Mouse (Mus musculus) heart, embryonic 11.5 days (tissue): ENCODE data around the gene Cers5. TPM values are rescaled to one million over a fixed set of nuclear protein-coding genes. Genes with fewer than 3 reads are reported as not detected.

ENCODE experiments used
- ATAC-seq: fragments of 200-750 bp; cut with Nextera tagmentation; replicated peaks from 2 replicates; pipeline ENCODE4 v1.8.0; 2017; ENCODE audit warnings: moderate library complexity; ENCODE audit not compliant: insufficient number of reproducible peaks, low FRiP score, low TSS enrichment
- H3K27ac ChIP-seq: fragments of 300-500 bp; sonication (generic); 2 replicates; pipeline ENCODE4 v1.5.1; 2014; ENCODE audit warnings: mild to moderate bottlenecking, low read depth, low read length
- H3K27me3 ChIP-seq: fragments of 300-500 bp; sonication (generic); 2 replicates; pipeline ENCODE4 v1.6.1; 2014; ENCODE audit warnings: mild to moderate bottlenecking, low read length, mixed read lengths; ENCODE audit not compliant: control insufficient read depth, insufficient read depth
- H3K36me3 ChIP-seq: fragments of 300-500 bp; sonication (generic); 2 replicates; pipeline ENCODE4 v1.6.1; 2014; ENCODE audit warnings: mild to moderate bottlenecking, low read length, moderate library complexity, mixed read lengths; ENCODE audit not compliant: control insufficient read depth, insufficient read depth
- H3K4me1 ChIP-seq: fragments of 300-500 bp; sonication (generic); 2 replicates; pipeline ENCODE4 v1.6.1; 2014; ENCODE audit warnings: low read length; ENCODE audit not compliant: control insufficient read depth, insufficient read depth
- H3K4me2 ChIP-seq: fragments of 300-500 bp; sonication (generic); 2 replicates; pipeline ENCODE4 v1.6.1; 2014; ENCODE audit warnings: mild to moderate bottlenecking, moderate library complexity
- H3K4me3 ChIP-seq: fragments of 300-500 bp; sonication (generic); 2 replicates; pipeline ENCODE4 v1.5.1; 2014; ENCODE audit warnings: low read depth, low read length
- H3K9ac ChIP-seq: fragments of 300-500 bp; sonication (generic); 2 replicates; pipeline ENCODE4 v1.6.1; 2014; ENCODE audit warnings: mild to moderate bottlenecking, low read depth, low read length, moderate library complexity
- H3K9me3 ChIP-seq: fragments of 300-500 bp; sonication (generic); replicated peaks from 2 replicates; pipeline ENCODE4 v1.6.1; 2016; ENCODE audit warnings: low read length; ENCODE audit not compliant: control insufficient read depth
- WGBS: fragments of 180-500 bp; shearing (Covaris S2); extraction: QIAGEN DNeasy Blood & Tissue Kit; methylation state at CpG from one replicate; pipeline ENCODE4 v1.1.7; 2014; ENCODE audit not compliant: insufficient replicate concordance; 5-methylcytosine and 5-hydroxymethylcytosine counted together
- polyA plus RNA-seq: library from polyadenylated mRNA; unstranded; fragments of >200 nt; fragmentation: Nextera tagmentation; extraction: Ambion mirVana; gene quantifications from 2 replicates; pipeline ENCODE4 v1.2.1, GENCODE M21; 2014

The Cers5 gene
- polyA plus RNA-seq, 1 experiment from 2014 or later, result 56.1 TPM

DNA sequence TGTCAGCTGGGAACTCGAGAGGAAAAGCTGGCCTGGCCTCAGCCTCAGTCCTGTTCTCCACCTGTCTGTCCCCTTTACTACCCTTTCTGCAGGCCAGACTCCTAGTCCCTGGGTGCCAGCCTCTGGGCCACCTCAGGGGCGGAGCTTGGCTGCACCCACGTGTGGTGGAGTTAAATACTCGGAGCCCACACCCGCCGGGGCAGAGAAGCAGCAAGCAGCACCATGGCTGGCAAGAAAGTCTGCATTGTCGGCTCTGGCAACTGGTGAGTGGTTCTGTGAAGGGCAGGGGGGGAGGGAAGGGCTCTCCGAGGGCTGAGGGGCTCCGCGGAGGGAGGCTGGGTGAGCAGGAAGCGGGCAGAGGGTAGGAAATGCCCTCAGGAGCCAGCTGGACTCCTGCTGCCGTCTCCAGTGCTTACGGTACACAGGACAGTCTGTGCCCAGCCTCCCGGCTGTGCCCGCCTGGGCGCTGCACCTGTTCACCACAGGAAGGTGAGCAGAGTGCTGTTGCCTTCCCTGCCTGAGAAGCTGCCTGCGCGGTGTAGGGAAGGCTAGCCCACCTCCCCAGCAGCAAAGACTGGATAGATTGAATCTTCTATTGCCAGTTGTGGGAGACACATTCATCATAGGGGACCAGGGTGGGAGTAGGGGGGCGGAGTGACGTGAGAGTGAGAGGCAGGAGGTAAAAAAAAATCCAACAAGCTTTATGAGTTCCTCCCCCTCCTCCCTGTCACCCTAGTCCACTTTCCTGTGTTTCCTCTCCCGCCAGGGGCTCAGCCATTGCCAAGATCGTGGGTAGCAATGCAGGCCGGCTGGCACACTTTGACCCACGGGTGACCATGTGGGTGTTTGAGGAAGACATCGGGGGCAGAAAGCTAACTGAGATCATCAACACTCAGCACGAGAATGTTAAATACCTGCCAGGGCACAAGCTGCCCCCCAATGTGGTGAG lies 55.0 kb downstream of the Cers5 start, which contains the start of gene Gpd1:
TSS of gene Gpd1 (plus strand) at position 130 of the 949 bp plus-strand sequence.
- H3K4me2 ChIP-seq, result no peak within 1 kb of the TSS
- H3K36me3 ChIP-seq, result peaks cover 5% of the 10 kb centered on the region
- H3K27me3 ChIP-seq, result no peaks in the 10 kb centered on the region
- 67% methylated on average over 26 of the region's 26 CpGs for WGBS
- no peak within 1 kb of the TSS for H3K27ac ChIP-seq
- H3K4me1 ChIP-seq, result peaks cover 15% of the 10 kb centered on the region
- no peak for ATAC-seq
- H3K4me3 ChIP-seq, result no peak within 1 kb of the TSS
- no peaks in the 10 kb centered on the region for H3K9me3 ChIP-seq
- H3K9ac ChIP-seq, result no peak within 1 kb of the TSS

DNA sequence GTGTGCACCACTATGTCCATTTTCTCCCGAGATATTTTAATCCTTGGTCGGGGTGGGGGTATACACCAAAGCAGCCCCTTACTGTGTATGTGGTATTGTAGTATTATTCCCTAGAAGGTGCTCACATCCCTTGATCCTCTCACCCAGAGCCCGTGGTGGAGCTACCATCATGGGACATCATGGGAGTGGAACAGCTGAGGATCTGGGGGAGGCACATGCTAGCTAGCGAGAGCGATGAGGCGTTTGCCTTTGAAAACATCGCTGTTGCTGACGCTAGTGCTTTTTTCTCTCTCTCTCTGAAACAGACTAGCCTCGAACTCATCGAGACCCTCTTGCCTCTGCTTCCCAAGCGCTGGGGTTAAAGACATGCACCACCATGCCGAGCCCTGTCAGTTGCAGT lies 55.9 kb downstream of the Cers5 start:
- H3K27ac ChIP-seq, result no peak overlapping the region
- H3K4me3 ChIP-seq, result no peak overlapping the region
- H3K27me3 ChIP-seq, result no peaks in the 10 kb centered on the region
- H3K9ac ChIP-seq, result no peak overlapping the region
- H3K36me3 ChIP-seq, result peaks cover 9% of the 10 kb centered on the region
- peaks cover 11% of the 10 kb centered on the region; the same call in 1 of the 2 replicates for H3K4me1 ChIP-seq
- no peak overlapping the region for H3K4me2 ChIP-seq
- 84% methylated on average over 12 of the region's 12 CpGs for WGBS
- no peak for ATAC-seq
- no peaks in the 10 kb centered on the region for H3K9me3 ChIP-seq

DNA sequence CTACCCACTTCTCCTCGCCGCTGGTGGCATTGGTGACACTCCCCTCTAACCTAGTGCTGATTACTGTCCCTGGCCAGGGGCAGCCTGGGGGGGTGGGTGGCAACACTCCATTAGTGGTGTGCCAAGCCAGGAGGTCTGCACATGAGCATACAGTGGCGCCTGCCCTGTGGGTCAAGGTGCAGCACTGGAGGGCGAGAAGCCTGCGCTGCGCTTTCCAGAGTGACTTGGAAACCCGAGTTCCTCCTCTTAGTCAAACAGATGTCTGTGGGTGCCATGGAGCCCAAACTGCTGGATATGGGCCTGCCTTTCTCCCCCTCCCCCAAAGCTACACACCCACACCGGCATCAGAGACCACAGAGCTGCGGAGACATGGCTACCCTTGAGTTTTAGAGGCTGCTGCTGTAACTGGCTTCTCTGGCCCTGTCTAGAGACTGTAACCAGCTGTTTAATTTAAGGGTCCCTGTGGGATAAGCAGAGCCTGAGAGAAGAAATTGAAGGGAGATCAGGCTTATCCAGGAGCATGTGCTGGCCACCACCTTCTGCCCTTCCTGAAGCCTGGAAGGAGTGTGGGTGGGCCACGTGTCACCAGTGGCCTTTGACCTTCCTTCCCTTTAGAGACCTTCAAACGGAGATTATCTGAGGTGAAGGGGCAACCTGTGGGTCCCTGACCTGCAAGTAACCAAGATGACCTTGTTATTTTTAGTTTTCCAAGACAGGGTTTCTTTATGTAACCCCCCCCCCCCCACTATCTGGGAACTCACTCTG lies 56.5 kb downstream of the Cers5 start:
- no peaks in the 10 kb centered on the region for H3K27me3 ChIP-seq
- no peak overlapping the region for H3K4me3 ChIP-seq
- H3K9me3 ChIP-seq, result no peaks in the 10 kb centered on the region
- peaks cover 11% of the 10 kb centered on the region; the same call in 1 of the 2 replicates for H3K4me1 ChIP-seq
- H3K4me2 ChIP-seq, result no peak overlapping the region
- peaks cover 15% of the 10 kb centered on the region for H3K36me3 ChIP-seq
- WGBS, result 67% methylated on average over 11 of the region's 11 CpGs
- no peak overlapping the region for H3K27ac ChIP-seq
- no peak overlapping the region for H3K9ac ChIP-seq
- no peak for ATAC-seq

DNA sequence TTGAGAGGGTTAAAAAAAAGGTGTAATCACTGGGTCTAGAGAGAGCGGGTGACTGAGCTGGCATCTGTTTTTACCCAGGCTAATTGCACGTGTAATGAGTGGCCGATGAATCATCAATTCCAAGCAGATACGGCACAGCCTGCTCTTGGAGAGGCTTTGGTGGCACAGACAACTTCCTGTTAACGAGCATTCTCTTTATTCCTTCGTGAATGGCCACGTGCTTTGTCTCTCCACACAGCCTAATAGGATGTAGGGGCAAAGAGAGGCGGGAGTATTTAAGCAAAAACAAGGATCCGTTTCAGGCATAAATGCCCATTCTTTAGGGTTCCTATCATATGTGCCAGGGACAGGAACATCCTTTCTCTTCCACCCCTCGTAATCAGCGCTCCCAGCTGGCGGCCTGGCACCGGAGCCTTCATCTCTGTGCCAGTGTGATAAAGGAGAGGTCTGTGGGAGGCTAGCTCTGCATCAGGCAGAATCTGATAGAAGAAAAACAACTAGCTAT lies 57.3 kb downstream of the Cers5 start:
- H3K9me3 ChIP-seq, result no peaks in the 10 kb centered on the region
- peaks cover 21% of the 10 kb centered on the region for H3K36me3 ChIP-seq
- peaks cover 11% of the 10 kb centered on the region; the same call in 1 of the 2 replicates for H3K4me1 ChIP-seq
- H3K27me3 ChIP-seq, result no peaks in the 10 kb centered on the region
- 74% methylated on average over 13 of the region's 13 CpGs for WGBS
- no peak for ATAC-seq
- H3K27ac ChIP-seq, result no peak overlapping the region
- H3K9ac ChIP-seq, result no peak overlapping the region
- H3K4me3 ChIP-seq, result no peak overlapping the region
- no peak overlapping the region for H3K4me2 ChIP-seq

DNA sequence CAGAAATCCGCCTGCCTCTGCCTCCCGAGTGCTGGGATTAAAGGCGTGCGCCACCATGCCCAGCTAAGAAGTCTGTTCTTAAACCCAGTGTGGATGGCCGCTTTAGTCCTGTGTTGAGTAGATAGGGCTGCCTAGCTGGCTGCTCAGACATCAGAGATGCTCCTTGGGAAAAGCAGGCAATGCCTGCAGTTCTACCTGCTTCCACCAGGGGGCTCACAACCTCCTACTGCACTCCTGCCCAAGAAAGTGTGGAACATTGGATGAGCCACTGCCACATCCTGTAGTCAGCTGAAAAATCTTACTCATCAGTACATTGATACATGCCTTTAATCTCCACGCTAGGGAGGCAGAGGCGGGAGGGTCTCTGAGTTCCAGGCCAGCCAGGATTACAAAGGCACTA lies 57.8 kb downstream of the Cers5 start:
- Histone ChIP-seq H3K27me3 (no peaks in the 10 kb centered on the region), H3K9me3 (no peaks in the 10 kb centered on the region), H3K4me3 (no peak overlapping the region), H3K4me2 (no peak overlapping the region), H3K27ac (peak overlapping the region; percentile 76), H3K4me1 (peaks cover 11% of the 10 kb centered on the region; the same call in 1 of the 2 replicates), H3K9ac (no peak overlapping the region), H3K36me3 (peaks cover 25% of the 10 kb centered on the region)
- WGBS, result 43% methylated on average over 7 of the region's 7 CpGs
- no peak for ATAC-seq

DNA sequence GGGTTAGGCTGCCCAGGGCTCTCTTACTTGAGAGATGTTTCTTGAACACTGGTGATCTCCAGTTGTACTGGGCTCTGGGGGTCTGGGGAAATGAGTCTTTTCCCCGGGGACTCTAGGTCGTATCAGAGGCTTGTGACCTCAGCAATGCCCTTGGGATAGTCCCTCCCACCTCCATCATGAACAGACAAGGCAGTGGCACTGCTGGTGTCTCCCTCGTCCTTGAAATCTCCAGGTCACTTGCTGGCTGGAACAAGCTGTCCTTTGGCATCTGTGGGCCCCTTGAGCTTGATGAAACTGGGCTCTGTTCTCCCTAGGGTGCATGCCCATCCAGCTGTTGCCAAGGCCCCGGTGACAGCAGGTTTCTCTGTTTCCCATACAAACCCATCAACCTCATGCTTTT lies 58.5 kb downstream of the Cers5 start:
- WGBS, result 50% methylated on average over 4 of the region's 4 CpGs
- H3K4me3 ChIP-seq, result no peak overlapping the region
- peak overlapping the region; percentile 76 for H3K27ac ChIP-seq
- H3K4me2 ChIP-seq, result no peak overlapping the region
- peaks cover 29% of the 10 kb centered on the region for H3K36me3 ChIP-seq
- ATAC-seq, result 0 out of 2 replicates have a peak, but pooled peaks have one; percentile 15
- no peaks in the 10 kb centered on the region for H3K9me3 ChIP-seq
- H3K27me3 ChIP-seq, result no peaks in the 10 kb centered on the region
- H3K9ac ChIP-seq, result peak overlapping the region; percentile 23
- peaks cover 11% of the 10 kb centered on the region; the same call in 1 of the 2 replicates for H3K4me1 ChIP-seq

DNA sequence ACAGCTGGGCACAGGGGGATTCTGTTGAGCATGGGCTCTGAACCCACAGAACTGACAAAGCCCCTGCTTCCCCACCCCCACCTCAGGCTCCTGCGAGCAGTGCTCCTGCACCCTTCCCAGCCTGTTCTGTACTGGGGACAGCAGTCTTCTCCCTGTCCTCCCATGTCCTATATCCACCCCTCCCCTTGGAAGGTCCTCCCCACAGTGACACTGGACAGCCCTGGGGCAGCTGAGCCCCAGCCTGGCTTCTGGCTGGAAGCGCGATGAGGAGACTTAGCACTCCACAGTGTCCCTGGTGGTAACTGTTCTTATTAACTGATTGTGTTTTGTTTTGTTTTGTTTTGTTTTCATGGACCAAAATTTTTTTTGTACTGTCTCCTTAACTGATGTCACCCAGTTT lies 59.1 kb downstream of the Cers5 start:
- Histone ChIP-seq H3K36me3 (peaks cover 33% of the 10 kb centered on the region), H3K9ac (no peak overlapping the region)

More for the DNA sequence above, 59.1 kb downstream of the Cers5 start:
- Histone ChIP-seq H3K27me3 (no peaks in the 10 kb centered on the region), H3K4me1 (peaks cover 11% of the 10 kb centered on the region; the same call in 1 of the 2 replicates), H3K4me3 (no peak overlapping the region), H3K4me2 (no peak overlapping the region), H3K9me3 (no peaks in the 10 kb centered on the region), H3K27ac (peak overlapping the region; percentile 76)
- WGBS, result 72% methylated on average over 3 of the region's 3 CpGs
- ATAC-seq, result no peak
